Mouse (Mus musculus): ENCODE results near the gene Socs7.

DNA sequence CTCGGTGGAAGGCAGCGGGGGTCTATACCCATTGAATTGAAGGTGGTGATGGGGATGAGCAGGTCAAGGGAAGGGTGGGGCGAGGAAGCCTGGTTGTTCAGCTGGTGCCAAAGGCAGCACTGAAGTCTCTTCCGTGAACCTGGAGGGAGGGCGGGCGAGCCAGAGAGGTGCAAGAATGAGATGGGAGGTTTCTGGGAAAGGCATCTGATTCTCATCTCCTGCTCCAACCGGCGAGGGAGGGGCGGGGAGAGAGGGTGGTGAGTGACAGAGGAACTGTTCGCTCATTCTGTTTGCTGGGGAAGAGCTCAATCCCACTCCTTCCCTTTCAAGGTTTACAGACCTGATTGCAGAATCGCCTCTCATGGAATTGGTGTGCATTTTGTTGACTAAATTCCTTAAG, 31.3 kb downstream of the Socs7 start:
- TF ChIP-seq POLR2A (IDR thresholded peaks at IDR 0.05; ENCODE audit: borderline replicate concordance, extremely low read depth, insufficient read depth, insufficient read length, poor library complexity, severe bottlenecking), result no peak
- no peak for TF ChIP-seq CTCF (IDR thresholded peaks at IDR 0.05; ENCODE audit: borderline replicate concordance, extremely low read depth, insufficient read depth, insufficient read length)
